Mouse (Mus musculus) WW6 (cell line): ENCODE results near the gene Mast4.

Source experiments
- DNase-seq: peaks from one replicate; pipeline ENCODE4 v3.0.0-alpha.2; 2013; ENCODE audit warnings: low read depth, low spot score

Gene Mast4

GRCm38 (mm10) chr13:103239654-103240053 lies 94.6 kb downstream of the Mast4 start:
- no peak for DNase-seq

- DNase-seq = no peak
These were observed 96.1 kb downstream of the Mast4 start for GRCm38 (mm10) chr13:103238034-103238705.

DNA sequence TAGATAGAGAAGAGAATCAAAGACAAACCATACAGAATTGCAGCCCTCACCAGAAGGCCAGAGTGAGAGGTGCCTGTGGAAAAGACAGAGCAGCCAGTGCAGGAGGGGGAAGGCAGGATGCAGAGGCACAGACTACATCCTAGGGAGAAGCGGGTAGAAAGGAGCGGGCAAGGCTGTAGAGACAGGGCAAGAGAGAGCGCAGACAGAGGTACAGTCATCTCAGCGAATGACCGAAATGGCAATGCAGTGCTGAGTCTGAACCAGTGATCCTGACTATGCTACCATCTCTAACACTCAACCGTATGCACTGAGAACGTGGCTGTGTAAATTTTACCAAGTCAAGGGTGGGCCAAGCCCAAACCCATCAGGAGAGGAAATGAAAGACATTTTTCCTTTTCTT lies 102.1 kb downstream of the Mast4 start:
- DNase-seq = no peak

DNA sequence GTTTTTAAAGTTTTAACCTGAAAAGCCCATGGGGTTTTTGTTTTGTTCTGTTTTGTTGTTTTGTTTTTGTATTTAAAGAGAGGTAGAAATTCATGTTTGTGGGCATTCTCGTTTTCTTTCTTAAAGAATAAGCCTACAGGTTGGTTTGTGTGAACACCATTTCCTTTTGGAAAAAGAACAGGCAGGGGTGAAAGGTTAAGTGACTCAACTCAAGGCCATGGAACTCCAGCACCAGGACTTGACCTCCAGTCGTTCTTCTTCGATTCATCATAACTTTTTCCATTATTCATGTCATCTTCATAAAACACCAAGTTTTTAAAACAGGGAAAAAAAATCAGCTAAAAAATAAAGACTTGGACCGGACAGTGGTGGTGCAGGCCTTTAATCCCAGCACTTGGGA lies 105.2 kb downstream of the Mast4 start:
- DNase-seq = no peak

DNA sequence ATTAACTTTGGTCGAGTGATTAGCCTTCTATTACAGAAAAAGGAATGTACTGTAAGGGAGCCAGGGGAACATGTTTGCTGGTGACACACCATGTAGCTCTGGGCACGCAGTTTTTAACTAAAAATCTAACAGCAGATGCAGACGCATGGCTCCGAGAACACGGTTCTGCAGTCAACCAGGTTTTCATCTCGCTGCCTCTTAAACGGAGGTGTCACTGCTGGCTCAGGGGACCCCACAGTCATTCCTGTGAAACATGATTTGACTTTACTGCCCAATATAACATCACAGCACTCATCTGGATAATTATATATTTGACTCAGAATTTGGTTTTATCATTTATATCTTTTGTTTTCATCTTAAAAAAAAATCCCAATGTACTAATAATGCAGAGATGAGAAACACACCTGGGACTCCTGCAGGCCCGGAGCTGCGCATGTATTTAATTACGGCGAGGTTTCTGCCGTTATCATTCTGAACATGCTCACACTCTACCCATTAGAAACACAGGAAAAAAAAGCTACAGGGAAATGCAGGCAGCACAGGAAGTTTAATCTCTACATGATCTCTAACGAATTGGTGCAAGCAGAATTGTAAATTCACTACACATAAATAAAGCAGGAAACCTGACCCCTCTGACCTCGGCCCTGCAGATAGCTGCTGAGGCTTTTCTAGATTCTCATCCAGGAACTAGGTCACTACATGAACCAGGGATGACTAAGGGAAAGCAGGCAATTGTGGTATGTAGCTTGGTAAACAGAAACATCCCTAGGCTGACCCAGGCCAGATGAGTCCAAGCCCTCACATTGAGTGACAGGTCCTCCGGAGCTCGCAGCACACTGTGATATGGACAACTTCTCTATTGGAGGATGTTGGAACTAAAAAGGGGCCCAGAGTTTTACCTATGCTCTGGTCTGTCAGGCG lies 108.1 kb downstream of the Mast4 start:
- DNase-seq = no peak

GRCm38 (mm10) chr13:103225217-103225894 lies 108.9 kb downstream of the Mast4 start:
- no peak for DNase-seq

- no peak for DNase-seq
These were observed 113.7 kb downstream of the Mast4 start for GRCm38 (mm10) chr13:103220479-103221064.

DNA sequence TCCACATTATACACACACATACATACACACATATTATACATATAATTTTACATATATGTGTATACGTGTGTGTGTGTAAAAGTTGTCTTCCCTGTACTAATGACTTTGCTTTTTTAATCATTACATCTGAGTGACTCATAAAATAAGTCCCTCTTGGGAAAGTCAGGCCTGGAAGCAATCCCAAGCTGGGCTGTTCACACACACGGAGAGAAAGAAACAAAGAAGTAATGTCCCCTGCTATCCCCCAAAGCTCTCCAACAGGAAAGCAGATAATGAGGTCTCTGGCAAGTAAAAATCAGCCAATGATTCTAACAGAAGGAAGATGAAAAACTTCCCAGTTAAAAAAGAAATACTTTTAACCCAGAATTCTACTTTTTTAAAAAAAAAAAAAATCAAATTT lies 114.3 kb downstream of the Mast4 start:
- no peak for DNase-seq

- no peak for DNase-seq
These were observed 116.8 kb downstream of the Mast4 start for GRCm38 (mm10) chr13:103217486-103217885.

- DNase-seq = no peak
These were observed 119.8 kb downstream of the Mast4 start for GRCm38 (mm10) chr13:103214506-103214905.

- DNase-seq = no peak
These were observed 122.3 kb downstream of the Mast4 start for GRCm38 (mm10) chr13:103211953-103212352.

GRCm38 (mm10) chr13:103211501-103211941 lies 122.8 kb downstream of the Mast4 start:
- no peak for DNase-seq

DNA sequence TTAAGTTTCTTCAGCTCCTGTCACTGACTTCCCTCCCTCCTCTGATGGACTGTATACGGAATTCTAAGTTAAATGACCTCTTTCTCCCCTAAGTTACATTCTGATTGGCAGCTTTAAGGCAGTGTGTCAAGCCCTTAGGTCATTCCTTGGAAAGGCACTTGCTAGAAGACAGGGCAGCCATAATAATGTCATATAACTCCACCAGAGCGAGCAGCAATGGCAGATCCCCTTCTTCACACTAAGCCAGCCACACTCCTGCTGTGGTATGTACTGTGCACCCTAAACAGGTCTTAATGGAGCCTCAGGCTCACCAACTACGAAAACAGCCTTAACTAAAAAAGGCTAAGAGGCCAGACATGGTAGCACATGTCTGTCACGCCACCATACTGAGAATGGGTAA lies 123.6 kb downstream of the Mast4 start:
- DNase-seq = no peak

DNA sequence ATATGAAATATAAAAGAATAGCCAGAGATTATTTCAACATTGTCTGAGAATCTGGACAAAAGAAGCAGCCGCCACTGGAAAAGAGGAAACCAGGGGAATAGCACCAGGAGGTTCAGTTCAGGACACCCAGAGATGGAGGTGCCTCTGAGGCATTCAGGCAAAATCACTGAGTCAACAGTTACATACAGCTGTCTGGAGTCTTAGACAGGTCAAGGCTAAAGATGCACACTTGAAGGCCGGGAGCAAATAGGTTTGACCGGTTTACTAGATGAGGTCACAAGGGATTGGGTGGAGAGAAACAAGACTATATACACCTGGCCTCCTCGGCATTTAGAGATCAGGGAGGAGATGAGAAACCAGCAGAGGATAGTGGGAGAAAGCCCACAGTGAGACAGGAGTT lies 127.1 kb downstream of the Mast4 start:
- no peak for DNase-seq

GRCm38 (mm10) chr13:103206644-103207043 lies 127.7 kb downstream of the Mast4 start:
- DNase-seq = no peak

DNA sequence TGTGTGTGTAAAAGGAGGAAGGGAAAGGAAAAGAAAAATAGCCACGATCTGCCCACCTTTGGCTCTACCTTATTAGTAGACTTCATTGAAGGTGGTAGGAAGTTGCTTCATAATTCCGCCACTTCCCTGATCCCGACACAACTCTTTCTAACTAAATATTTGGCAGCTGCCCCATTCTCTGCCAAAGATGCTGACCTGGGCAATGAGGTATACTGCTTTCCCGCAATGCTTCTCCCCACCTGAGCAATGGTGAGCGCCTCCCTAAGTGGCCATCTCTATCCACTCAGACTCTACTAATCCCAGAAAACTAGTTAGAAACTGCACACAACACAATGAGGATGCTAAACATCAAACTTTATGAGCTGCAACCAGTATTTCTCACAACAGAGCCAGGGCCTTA lies 129.1 kb downstream of the Mast4 start:
- no peak for DNase-seq

DNA sequence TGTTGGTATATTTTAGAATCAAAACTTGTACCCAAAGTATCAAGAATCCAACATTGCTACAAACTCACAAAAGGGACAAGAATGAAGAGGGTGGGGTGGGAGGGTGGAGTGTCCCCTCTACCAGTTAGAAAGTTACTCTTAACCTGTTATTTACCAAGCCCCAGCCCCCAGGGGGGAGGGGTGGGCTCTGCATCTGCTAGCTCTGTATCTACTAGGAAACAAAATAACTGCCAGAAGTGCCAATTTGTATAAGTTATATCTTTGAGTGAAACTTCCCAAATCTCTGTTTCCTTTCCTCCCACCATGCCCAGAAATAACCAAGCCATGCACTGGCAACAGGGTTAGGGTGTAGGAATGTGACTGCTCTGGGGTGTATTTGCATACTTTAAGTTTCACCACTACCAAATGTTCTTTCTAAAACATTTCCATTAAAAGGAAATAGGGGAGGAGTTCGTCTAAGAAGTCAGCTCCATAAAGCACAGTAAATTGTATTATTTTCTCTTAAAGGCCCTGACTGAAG lies 130.9 kb downstream of the Mast4 start:
- no peak for DNase-seq

GRCm38 (mm10) chr13:103201016-103201760 lies 133.1 kb downstream of the Mast4 start:
- DNase-seq = no peak

DNA sequence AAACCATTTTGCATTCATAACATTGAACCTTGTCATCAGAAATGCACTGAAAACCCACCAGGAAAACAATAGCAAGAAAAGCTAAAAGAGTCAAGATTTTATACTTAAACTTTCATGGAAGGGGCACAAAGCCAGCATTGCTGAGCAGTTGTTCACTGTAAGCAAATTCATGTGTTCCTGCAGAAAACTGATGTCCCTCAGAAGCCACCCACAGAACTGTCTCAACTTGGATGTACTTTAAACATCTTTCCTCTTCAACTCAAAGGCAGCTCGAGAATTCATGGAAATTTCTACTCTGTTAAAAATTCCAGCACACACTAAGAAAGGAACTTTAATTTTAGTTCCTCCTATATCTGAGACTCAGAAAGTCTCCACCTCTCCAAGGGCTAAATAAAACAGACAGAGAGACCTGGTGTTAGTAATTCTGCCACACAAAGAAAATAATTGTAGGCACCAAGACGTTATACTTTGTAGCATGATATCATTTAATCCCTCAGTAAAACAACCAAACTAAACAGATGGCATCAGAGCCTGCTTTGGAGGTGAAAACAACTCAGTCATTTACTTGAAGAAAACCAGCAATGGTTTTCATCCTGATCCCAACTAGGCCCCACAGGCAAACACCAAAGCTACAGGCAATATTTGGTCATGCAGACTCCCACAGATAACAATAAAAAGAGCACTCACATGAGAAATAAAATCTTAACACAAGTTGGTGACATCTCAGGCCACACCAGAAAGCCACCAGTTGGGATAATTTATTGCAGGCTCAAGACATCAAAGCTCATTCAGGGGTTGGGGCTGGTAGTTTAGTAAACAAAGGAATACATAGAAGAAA lies 134.3 kb downstream of the Mast4 start:
- DNase-seq = no peak
